Mouse (Mus musculus) testis, adult 2 months (tissue): ENCODE data around the gene Rplp2.

Source experiments
- CTCF ChIP-seq: fragments of 200-500 bp; IDR thresholded peaks from 2 replicates; pipeline ENCODE4 v1.5.1; 2012; ENCODE audit warnings: low read depth, mild to moderate bottlenecking, inconsistent platforms, low read length, moderate library complexity; ENCODE audit not compliant: control insufficient read depth, insufficient read depth, insufficient replicate concordance
- POLR2A ChIP-seq: fragments of 200-500 bp; IDR thresholded peaks from 2 replicates; pipeline ENCODE4 v1.6.1; 2012; ENCODE audit warnings: low read depth, mild to moderate bottlenecking, inconsistent platforms, low read length, moderate library complexity; ENCODE audit not compliant: control insufficient read depth

- TF ChIP-seq CTCF: no peak
- peak; percentile 73 for TF ChIP-seq POLR2A
These were observed 28.0 kb downstream of the Rplp2 start, which contains the start of the genes Polr2l and Tspan4 for GRCm38 (mm10) chr7:141475011-141475804.
